Mouse (Mus musculus) c-Kit-positive CD71-positive TER-119-positive erythroid progenitor cells, embryonic 14.5 days (primary cell): Measurements from ENCODE around the gene Katnb1.

ENCODE experiments used
- DNase-seq: peaks from one replicate; pipeline ENCODE4 v3.0.0-alpha.2; 2013; ENCODE audit warnings: low spot score

The Katnb1 gene

DNA sequence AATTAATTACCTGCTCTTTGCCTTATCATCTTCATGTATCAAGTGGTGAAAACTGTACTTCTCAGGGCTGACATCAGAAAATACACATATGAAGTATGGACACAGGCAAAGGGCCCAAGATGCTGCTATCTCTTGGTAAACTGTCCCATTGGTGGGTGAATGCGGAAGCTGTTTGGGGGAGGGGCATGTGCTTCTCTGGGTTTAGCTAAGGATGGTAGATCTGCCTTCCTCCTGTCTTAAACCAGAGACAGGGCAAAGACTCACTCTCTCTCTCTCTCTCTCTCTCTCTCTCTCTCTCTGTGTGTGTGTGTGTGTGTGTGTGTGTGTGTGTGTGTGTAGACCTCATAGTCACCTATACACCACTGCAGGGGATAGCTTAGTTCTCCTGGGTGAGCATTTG is 60.0 kb downstream of the Katnb1 start:
- DNase-seq: no peak

DNA sequence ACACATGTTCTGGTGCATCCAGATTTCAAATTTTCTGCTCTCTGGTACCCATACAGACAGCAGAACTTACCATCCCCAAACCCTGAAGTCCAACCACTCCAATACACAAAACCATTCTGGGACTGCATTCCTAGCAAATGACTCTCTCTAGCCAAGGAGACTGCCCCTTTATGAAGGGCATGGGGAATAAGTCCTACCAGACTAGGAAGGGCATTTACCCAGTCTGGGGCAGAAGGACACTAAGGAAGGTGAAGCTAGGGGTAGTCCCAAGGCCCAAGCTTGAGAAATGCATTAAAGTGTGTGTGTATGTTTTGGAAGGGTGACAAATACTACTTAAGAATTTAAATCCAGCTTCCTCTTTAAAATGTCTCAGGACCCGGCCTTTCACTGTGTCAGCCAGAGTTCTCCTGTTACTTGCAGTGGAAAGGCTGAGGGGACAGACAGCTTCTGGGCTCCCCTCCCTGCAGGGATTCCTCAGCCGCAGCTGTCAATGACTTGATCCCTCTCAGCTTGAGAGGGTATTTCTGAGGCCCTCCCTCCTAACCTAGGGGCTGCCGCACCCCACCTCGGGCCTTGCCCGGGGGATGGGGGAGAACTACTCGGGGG is 60.6 kb downstream of the Katnb1 start:
- no peak for DNase-seq

DNA sequence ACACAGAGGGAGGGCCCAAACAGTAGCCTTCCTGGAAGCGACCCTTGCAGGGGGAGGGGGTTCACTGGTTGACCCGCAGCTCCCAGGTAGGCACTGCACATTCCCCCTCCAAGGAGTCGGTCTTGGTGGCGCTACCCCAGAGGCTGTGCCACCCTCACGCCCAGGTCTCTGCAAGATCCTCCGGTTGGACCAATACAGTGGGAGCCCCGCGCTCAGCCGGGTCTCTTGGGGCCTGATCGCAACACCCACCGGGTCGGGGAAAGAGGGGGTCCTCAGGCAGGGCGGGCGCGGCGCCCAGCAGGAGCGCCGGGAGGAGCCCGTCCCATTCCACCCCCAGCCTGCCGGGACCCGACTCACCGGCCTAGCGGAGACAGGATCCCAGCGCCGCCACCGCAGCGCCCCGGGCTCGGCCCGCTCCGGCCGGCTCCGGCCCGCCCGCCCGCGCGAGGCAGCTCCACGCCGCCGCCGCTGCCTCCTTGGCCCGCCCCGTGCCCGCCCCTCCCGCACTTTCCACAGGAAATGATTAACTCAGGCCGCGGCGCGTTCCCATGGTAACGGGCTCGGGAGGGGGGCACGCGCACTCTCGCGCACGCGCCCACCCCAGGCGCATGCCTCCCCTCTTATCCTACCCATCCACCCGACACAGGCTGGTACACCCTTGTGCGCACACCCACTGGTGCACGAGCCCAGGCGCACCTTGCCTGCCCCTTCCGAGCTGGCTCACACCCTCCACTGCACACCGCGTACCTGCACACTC is 61.3 kb downstream of the Katnb1 start:
- DNase-seq: no peak

DNA sequence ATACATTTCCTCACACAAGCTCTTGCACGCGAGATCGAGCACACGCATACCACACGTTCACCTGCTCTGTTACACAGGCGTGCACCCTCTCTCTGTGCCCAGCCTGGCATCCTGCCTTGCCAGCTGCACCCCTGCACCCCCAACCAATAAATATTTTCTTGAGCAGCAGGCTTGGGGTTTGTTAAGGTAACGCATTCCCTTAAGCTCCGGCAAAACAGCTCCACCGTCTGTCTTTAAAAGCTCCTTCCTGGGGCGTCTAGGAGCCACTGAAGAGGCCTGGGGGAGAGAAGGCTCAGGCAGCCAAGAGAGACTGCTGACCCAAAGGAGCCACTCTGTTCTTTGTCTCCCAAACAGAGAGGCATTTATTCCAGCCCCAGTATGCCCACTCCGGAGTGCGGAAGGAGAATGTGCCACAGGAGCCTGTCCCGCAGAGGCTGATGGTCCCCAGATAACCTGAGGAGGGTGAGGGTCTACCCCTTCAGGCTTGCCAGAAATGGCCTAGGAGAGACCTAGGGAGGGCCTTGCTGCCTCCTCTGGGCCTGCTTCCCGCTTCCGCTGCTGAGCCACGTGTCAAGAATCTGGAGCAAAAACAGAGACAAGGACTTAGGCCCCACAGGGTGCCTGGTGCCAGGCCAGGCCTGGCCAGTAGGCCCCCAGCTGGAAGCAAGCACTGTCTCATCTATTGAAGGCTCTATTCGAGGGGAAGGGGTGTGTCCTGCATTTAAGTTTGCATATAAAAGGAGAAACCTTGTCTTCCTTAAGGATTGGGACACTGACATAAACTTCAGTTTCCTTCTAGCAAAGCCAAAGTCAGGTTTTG is 62.2 kb downstream of the Katnb1 start:
- no peak for DNase-seq

DNA sequence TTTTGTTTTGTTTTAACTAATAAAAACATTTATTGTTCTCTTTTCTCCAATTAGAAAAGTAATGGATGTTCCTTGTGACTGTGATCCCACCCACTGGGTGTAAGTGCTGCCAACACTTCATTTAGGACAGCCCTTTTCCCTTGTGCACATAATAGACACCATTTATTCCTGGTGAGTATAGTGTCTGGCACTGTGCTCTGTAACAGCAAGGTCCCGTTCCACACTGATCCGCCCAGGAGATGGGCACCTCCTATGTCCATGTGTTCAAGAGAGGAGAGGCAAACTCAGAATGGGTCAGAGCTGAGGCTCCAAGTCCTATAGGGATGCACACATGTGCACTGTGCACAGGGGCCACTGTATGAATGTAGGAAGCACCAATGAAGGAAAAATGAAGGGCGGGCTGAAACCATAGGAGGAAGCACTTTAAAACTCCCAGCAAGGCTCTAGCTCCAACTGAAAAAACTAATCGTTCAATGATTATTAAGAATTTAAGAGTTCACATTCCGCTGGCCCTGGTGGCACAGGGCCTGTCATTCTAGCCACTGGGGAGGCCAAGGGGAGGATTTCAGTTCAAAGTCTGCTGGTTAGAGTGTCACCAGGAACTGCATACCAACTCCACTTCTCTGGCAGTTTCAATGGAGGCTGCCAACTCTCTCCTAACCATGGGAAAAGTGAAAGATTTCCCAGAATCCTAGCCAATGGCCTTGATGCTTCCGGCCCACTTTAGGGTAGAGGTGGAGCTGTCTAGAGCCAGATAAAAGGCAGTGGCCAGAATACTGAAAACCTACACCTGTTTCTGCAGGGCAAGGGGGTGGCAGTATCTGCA is 63.0 kb downstream of the Katnb1 start:
- no peak for DNase-seq

DNA sequence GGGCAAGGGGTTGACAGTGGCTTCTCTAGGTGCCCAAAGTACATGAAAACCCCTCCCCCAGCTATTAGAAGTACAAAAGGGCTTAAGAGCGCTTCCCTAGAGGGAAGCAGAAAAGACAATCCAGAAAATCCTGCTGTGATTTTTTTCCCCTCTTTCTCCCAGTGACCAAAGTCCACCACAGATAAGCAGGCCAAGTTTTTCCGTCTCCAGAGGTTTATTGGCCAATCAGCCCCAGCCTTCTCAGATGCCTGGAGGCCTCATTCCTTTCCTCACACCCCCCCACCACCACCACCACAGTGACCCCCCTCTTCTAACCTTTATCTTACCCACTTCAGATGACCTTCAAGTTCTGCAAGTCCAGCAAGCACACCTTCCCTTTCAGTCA is 63.6 kb downstream of the Katnb1 start:
- DNase-seq: no peak

DNA sequence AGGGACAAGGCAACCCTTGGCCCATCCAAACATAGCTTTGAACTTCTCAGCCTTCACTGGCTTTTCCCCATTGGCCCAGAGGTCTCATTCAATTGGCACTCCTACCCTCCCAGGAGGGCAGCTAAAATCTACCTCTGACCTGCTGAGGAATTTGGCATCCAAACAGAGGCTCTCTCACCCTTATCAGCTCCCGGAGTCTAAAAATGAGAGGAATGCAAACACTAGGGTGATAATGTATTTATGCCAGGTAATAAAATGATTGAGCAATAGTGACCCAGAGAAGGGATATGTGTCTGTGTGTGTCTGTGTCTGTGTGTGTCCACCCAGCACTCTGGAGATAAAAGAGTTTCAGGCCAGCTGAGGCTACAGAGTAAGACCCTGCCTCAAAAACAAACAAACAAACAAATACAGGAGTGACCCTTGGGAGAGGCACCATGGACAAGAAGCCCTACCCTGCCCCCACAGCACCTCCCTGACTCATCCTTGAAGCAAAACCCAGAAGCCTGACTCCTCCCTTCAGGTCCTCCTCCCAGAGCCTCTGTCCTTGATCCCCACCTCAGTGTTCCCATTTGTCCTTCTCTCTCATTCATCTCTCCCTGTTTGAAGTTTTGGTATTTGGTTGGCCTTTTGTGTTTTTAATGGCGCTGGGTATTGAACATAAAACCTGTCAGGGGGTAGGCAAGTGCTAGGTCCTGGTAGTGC is 65.2 kb downstream of the Katnb1 start:
- DNase-seq: no peak

DNA sequence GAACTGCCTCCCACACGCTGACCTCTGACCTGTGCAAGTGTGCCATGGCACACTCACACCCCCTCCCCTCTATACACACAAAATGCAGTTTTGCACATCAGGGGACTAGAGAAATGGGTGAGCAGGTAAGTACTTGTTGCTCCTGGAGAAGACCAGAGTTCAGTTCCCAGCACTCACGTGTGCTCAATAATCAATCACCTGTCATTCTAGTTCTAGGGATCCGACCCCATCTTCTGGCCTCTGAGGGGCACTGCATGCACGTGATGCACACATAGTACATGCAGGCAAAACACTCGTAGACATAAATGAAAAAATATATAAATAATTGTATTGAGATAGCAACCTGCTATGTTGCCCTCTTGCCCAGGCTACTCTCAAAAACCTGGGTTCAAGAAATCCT is 65.9 kb downstream of the Katnb1 start:
- no peak for DNase-seq

DNA sequence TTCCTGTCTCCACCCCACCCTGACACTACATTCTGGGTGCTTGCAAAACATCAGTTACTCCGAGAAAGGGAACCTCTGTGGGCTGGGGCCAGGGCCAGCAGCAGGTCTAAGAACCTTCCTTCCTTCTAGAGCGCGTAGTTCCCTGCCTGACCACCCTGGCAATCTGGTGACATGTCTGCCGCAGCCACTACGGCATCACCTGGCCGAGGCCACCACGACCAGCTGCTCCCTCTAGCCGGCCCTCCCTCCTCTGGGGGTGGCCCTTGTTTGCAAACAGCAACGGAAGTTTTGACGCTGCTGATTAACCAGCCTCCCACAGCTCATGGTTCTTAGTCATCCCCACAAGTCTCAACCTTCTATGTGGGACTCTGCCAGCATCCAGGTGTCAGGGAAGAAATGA is 68.4 kb downstream of the Katnb1 start:
- no peak for DNase-seq

DNA sequence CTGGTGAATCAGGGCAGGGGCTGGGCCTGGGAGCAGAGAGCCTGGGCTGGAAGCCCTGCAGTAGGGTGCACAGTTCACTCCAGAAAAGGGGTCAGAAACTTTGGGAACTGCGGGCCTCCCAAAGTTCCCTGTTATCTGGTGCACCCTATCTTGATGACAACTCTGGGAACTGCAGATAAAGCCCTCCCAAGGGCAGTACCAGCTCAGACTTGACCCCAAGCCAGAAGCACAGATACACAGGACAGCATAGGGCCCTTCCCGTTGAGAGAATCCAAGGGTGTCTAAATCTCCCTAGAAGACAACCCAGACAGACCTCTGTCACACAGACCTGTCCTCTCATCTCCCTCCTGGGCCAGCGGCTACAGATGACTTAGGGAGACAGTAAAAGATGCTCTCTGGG is 69.6 kb downstream of the Katnb1 start:
- DNase-seq: no peak
